Mouse (Mus musculus) thymus, postnatal 4 days (tissue): Measurements from ENCODE around the gene Lbh.
A peak's percentile ranks its signal among the peaks of the same experiment; 100 is the strongest.

Source experiments
- DNase-seq: peaks from one replicate; pipeline ENCODE4 v3.0.0; 2021

The Lbh gene

DNA sequence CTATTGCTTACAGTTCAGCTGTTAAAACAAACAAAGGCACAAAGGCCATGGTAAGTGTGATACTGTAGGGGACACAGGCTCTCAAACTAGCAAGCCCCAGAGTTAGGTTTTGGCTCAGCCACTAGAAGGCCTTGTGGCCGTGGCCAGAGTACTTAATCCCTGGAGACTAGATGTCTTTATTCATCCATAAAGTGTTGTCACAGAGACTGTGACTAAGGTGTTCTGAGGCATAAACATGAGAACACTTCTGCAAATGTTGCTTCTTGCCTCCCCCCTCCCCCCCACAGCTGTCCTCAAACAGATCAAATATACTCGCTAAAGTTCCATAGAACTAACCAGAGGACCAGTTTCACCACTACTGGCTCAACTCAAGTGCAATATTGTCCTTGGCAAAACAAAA, 4.0 kb upstream of the Lbh start:
- DNase-seq = peak; percentile 6

DNA sequence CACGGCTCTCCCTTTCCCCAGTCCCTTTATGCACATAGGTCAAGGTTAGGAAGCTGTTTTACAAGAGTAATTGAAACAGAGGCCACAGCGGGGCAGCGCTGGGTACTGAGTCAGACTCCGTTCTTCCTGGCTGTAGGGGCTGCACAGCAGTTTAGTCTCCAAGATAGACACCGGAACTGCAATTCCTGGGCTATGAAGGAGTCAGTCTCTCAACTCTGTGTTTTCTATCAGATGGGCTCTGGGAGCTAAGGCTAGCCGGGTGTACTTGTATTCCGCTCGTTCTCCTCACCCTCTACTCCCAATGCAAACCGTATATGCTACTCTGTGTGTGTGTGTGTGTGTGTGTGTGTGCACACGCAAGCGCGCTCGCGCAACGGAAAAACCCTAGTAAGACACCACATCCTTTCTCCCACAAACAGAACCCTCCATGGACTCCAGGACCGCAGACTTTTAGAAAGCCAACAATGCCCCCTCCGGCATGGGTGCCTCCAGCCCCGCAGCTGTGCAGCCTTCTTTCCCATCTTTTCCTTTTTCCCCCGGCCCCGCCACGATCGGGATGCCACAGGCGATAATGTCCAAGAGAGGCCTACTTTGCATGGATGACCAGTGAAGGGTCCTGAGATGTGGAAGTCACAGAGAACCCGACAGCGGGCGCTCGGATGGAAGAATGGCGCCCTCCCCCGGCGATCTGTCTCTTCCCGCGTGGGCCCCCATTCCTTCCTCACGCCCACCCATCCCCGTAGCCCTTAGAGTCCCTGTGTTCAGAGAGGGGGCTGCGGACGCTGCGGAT, 669 bp upstream of the Lbh start:
- DNase-seq = peak; percentile 86

DNA sequence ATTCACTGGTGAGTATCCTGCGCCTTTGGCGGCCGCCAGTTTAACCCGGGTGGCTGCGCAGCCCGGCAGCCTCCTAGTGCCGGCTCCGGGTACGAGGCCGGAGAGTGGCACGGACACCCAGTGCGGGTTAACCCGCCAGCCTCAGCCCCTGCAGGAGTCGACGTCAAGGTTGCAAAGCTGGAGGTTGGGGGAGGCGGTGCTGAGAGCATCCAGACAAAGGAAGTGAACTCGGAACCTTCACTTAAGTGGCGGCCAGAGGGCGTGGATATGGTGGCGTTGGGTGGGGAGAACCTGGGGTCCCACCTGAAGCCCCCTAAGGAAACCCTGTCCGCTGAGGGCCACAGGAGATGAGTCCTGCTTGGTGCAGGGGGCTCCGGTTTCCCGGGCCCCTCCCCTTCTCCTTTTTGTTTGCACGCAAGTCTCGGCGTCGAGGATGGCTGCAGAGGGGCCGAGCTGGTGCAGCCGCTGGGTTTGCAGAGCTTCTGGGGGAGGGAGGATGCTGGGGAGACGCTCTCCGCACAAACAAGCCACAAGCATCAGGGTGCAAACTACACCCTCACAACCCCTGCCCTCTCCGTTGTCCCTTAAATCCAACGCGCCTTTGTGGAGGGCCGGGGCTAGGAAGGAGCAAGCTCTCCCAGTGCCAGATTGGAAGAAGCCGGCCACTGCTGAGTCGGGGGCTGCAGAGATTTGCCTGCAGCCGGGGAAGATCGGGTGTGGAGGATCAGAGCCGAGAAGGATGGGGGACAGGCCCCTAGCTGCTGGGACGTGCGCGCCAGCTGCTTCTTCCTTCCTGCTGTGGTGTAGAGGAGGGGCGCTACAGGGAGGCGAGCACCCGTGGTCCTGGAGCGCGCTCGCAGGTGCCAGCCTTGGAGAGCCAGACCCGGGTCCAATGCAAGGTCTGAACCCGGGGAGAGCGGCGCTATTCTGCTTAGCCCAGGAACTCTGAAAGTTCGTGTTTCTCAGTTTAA, 751 bp downstream of the Lbh start:
- peak; percentile 85 for DNase-seq

DNA sequence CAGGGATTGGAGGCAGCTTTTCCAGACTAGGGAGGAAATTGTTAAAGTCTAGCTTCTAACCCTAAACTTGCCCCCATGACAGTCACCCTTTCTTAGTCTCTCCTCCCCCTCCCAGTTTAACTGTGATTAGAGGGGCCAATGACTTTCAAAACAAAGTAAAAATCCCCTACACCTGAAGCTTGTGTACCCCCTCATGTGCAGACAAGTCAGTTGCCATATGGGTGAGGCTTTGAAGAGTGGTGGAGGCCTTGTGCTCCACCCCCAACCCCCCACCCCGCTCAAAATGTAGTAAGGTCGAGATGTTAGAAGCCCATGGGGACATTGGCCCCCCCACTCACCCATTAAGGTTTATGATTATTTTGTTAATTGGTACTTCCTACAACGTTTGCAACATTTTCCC, 1.5 kb downstream of the Lbh start:
- DNase-seq = no peak

DNA sequence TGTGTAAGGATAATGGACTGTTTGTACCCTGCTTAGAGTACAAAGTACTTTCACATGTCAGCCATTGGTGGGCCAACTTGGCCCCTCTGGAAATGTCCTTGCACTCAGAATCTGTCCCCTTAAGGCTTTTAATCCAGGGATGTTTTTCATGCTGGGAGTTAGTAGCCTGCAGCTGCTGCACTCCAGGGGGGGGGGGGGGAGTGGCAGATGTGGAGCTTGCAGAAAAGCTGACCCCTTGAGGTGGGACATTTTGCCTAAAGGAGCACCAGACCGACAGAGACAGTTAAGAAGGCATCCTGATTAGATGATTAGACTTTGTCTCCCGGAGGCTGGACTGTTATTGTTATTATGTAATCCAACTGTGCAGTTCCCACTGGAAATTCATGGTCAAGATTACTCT, 2.3 kb downstream of the Lbh start:
- peak; percentile 14 for DNase-seq

DNA sequence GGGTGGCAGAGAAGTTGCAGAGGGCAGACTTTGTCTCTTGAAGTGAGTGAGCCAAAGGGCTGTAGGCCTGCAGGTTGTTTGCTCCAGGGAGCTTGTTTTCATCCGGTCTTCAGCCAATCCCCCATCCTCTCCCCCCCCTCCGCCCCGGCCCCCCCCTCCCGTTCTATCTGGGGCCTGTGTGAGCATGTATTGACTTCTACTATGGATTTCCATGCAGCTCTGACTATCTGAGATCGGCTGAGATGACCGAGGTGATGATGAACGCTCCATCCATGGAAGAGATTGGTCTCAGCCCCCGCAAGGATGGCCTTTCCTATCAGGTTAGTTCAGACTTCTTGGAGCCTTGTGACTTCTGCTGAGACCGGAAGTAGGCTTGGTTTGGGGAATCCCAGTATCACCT, 2.9 kb downstream of the Lbh start:
- peak; percentile 15 for DNase-seq

DNA sequence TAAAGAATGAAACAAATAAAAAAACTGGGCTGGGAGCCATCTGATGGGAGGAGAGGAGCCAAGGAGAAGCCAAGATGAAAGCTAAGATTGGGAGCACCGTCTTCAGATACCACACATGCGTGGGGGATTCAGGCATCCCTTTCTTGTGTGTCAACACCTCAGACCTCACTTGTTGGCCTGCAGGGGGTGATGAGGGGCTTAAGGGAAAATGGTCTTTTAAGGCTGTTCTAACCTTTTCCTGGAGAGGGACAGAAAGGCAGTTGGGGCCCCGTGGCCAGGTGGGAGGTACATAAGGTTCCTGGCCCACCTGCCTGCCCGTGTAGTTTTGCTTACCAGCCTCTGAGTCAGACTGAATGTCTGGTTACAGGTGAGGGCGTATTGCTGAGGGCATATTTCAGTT, 4.1 kb downstream of the Lbh start:
- peak; percentile 49 for DNase-seq

DNA sequence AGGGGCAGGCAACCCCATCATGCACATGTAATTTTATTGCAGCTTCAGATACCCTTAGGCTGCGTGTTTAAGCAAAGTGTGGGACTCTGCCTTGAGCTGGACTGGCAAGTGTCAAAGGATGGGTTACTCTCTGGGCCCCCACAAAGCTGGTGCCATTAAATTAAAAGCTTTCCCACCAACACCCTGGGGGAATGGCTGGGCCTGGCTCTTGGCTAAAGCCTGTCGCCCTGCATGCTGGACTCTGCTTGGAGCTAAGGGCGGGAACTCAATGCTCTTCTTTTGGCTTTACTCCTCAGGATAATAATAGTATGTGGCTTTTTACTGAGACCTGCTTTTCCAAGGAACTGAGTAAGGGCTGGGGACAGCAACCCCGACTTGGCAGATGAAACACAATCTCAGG, 5.2 kb downstream of the Lbh start:
- no peak for DNase-seq

DNA sequence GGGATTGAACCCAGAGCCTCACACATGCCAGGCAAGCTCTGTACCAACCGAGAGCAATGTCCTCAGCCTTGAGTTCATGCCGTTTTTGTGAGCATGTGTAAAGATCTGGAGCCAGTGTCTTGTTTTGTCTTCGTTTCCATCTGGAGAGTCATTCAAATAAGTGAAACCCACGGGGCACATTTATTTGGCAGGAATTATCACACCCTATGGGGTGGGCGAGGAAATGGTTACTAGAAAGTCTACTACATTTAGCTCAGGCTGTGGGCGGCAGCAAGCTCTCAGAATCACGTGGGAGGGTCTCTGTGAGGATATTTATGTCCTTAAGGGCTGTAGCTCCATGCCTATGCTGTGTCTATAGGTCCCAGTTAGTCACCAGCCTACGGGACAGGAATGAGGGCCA, 6.2 kb downstream of the Lbh start:
- DNase-seq = no peak

DNA sequence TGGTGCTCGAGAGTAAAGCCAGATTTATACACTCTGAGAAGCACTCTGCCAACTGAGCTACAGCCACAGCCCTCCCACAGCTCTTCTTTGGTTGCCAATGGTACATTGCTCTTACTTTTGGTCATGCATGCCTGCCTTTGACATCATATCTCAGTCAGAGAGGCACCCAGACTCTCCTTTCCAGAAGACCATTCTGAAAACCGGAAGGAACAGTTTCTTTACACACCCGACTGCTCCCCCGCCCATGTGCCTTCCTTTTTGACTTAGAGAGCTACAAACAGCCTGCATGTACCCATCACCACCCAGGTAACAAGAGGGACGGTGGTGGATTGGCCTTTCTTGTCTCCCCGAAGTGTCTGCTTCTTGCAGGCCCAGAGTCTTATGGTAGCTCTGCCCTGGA, 7.0 kb downstream of the Lbh start:
- no peak for DNase-seq

DNA sequence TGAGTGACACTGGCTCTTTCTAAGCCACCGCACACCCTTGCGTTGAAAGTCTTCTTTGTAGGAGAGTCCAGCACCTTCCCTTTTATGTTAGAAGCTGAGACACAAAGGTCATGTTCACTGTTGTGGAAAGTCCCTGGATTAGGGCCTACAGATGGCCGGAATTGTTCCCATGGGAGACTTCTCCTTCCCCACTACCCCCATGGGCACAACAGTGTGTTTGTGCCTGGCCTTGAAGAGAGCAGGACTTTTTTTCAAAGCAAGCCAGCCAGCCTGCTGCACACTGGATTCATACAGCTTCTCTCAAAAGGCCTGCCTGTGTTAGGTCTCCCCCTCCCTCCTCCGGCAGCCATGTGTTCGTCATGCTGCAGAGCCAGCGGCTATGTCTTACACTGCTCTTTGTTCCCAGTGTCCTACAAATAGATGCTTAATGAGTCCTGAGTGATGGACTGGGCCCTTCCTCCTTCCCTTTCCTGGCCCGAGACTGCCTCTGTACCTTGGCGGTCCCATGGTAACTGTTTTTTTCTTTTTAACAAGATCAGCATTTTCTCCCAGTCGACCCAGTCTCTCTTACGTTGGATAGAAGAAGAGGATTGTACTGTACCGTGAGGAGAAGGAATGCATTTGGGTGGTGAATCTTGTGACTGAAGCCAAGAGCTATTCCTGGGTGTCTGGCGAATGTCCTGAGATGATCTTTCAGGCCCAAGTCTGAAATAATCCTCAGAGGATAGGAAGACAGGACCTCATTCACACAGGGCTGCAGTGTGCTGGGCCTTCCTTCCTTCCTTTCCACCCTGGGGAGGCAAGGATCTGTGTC, 7.9 kb downstream of the Lbh start:
- no peak for DNase-seq

DNA sequence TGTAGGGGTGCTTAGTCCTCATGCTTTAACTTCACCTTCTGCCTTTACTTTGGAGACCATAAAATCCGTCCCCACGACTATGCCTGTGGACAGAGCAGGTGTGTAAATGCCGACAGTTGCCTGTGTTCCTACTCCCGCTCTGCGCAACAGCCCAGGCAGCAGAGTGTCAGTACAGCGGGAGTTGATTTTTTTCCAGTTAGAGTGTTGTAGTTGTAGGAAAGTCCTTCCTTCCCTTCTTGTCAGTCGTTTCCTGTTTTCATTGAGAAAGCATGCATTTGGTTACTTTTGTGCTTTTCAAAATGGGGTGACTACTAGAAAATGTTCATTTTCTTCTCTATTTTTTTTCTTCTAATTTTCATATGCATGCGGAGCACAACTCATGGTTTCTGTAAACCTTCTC, 8.9 kb downstream of the Lbh start:
- DNase-seq = no peak

DNA sequence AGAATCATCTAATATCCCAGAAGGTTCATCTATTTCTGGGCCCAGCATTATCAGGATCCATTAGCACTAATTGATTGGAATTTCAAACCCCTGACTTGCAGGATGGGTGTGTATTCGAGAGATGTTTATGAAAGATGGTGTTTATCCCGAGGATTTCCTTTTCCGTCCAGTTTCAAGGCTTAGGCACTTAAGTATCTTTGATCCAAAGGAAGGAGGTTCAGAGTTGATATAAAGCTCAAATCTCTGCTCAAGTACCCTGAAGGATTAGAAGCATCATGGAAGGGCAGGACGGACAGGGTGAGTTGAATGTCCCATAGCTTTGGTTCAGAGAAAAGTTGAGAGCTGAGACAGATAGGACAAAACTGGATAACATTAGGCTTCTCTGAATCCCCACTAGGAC, 15.0 kb downstream of the Lbh start:
- DNase-seq = no peak

DNA sequence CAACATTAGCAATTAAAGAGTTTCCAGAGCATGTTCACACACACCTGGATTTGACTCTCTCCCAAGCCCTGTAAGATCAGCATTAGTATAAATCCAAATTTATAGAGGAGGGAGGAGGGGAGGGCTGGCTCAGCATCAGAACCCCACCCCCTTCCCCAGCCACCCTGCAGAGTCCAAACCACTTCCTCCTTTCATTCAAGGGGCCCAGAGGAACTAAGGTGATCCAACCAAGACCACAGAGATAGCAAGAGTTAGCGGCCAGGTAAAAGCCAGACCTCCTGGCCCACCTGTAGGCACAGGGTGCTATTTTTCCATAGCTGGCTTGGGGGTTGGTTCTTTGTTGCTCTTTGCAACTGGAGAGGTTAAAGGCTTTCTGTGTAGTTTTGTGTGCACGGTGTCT, 16.0 kb downstream of the Lbh start:
- peak; percentile 59 for DNase-seq

DNA sequence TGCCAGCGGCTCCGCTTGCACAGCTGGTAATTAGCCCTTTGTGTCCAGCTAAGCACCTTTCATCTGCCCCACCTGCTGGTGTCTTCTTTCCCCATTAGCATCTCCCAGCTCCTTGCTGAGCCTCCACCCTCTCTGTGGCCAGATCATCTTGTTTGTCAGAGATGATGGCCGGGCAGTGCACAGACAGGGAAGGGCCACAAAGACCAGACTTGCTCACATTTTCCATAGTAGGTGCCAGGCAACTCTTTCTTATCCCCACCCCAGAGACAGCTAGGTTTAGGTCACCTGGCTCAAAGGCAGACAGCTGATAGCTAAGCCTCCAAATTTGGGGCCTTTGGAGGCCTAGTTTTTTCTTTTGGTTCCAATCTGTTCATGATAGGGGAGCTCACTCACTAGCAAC, 16.5 kb downstream of the Lbh start:
- DNase-seq = no peak

DNA sequence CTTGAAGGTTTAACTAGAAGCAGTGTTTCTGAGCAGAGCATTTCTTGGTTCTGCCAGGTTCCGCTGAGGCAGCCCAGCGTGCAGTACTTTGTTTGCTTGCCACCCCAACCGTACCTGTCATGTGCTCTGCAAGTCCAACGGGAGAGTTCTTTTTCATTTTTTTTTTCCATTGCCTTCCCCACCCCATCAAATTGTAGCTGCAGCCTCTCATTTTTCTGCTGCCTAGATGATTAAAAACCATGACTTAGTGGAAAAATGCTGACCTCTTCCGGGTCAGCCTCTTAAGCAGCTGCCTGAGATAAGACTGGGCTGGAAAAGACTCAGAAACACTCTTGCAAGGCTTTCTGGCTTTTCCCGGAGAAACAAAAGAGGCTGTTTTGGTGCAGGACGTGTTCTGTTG, 17.8 kb downstream of the Lbh start:
- no peak for DNase-seq

DNA sequence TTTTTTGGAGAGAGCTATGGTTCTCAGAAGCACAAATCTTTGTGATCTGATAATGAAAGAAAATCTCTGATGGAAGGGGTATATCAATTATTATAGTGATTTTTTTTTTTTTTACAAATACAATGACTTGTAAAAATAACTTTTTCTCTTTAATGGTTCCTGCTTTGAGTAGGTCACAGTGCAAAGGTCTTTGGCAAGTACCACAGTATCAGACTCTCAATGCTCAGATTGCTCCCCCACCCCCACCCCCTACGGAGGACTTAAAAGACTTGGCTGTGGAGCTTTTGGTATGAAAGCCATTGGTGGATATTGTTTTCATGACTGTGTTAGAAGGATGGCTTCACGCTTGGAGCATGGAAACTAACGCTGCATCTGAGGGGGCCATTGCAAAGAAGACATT, 18.2 kb downstream of the Lbh start:
- no peak for DNase-seq

DNA sequence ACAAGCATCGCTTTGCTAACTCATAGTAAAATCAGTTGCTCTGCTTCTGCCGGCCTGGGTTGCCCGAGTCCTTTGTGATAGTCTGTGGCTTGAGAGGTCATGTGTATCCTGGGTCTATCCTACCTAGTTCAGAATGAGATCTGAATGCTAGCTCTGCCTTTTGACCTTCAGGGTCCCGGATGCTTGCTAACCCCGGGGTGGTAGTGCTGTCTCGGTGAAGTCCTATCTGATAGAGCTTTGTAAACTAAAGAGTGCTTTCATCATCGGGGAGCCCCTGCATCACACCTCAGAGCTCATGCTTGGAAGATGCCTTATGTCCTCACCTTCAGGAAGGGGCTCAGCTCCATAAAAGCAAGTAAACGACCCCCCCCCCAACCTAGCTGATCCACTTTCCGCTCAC, 19.1 kb downstream of the Lbh start:
- DNase-seq = no peak

DNA sequence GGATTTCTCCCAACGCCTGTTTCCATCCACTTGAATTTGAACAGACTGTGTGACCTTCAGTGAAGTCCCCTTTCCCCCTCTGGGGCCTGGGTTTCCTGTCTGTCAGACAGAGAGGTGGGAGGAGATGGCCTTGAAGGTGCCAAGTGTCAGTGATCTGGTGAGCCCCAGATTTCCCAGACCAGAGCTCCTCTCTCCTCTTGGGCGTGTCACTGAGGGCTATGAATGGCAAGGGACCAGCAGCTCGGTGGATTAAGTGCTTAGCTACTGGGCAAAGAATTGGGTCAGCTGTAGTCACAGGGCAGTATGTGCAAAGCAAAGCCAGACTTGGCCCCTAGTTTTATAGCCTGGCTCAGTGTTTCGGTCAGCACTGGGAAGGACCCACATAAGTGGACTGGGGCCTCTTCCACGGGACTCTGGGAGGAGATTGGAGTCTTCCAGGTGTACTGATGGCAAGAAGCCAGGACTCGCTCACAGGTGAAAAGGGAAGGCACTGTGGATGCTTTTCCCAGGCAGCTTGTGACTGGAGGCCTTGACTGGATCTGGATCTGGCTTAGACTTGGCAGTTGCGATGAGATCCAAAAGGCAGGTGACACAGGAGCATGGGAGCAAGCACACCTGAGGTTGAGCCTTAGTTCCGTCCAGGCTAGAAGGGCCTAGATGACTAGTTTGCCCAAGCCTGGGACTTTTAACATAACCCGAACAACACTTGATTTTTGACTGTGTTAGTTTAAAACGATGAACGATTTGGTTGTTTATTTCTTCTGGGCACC, 20.1 kb downstream of the Lbh start:
- peak; percentile 42 for DNase-seq

DNA sequence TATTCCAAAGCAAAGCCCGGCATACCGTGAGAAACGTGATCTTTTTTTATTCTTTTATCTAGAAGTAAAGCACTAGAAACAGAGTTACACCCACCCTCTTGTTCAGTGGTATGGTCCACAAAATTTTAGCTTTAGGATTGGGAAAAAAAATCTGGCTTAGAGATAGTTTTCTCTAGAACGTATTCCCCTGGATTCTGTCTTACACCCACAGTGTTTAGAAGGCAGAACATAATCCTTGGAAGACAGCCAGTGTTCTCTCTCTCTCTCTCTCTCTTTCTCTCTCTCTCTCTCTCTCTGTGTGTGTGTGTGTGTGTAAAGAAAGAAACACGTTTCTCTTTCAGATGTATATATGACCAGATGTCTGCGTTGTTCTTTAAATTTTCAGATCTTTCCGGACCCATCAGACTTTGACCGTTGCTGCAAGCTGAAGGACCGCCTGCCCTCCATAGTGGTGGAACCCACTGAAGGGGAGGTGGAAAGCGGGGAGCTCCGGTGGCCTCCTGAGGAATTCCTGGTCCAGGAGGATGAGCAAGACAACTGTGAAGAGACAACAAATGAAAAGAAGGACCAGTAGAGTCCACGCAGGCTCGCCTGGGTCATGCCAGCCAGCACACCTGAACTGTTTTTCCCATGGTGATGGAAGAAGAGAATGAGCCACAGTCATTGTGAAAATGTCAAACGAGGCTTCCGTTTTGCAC, 20.9 kb downstream of the Lbh start:
- DNase-seq = peak; percentile 54

DNA sequence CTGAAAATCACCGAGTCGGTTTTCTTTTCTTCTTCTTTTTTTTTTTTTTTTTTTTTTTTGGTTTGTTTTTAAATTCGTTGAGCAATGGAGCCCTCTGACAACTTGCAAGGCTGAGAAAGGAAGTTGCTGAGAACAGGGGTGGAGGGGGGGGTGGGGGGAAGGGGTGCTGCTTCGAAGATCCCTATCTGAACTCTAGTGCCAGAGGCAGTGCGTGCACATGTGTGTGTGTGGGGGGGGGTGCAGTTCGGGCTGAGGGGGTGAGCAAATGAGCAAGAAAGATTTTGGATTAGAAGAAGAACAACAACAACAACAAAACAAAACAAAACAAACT, 21.4 kb downstream of the Lbh start:
- DNase-seq = peak; percentile 72

DNA sequence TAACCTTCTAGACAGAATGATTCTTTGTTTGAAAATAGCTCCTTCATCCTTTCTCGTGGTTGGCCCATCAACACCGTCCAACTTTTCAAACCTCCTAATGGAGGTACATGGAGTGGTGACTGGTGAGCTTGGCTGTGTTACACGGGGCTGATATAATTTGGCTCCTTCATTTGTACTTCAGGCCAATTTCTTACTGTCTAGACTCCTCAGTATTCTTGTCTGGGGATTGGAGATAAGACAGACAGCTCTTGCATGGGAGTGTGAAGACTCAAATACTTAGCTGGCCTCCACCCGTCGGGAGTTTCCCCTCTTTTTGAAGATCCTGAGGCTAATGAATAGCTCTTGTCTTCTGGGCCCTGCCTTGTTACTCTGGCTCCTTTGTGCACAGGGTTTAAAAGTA, 26.3 kb downstream of the Lbh start:
- DNase-seq = no peak
